Mouse (Mus musculus) embryonic facial prominence, embryonic 12.5 days (tissue): Measurements from ENCODE around the gene Cnih3. TPM values are rescaled to one million over a fixed set of nuclear protein-coding genes. Genes with fewer than 3 reads are reported as not detected.

ENCODE experiments used
- ATAC-seq: fragments of 200-750 bp; cut with Nextera tagmentation; 2 replicates; pipeline ENCODE4 v1.8.0; 2017; ENCODE audit not compliant: insufficient number of reproducible peaks, insufficient read depth, low FRiP score, low TSS enrichment
- H3K27ac ChIP-seq: fragments of 300-500 bp; sonication (generic); 2 replicates; pipeline ENCODE4 v1.5.1; 2016; ENCODE audit warnings: mild to moderate bottlenecking
- H3K27me3 ChIP-seq: fragments of 300-500 bp; sonication (generic); 2 replicates; pipeline ENCODE4 v1.6.1; 2016; ENCODE audit warnings: mild to moderate bottlenecking, moderate library complexity
- H3K36me3 ChIP-seq: fragments of 300-500 bp; sonication (generic); 2 replicates; pipeline ENCODE4 v1.6.1; 2016; ENCODE audit warnings: mild to moderate bottlenecking
- H3K4me1 ChIP-seq: fragments of 300-500 bp; sonication (generic); 2 replicates; pipeline ENCODE4 v1.6.1; 2016
- H3K4me2 ChIP-seq: fragments of 300-500 bp; sonication (generic); replicated peaks from 2 replicates; pipeline ENCODE4 v1.6.1; 2016; ENCODE audit warnings: mild to moderate bottlenecking, moderate library complexity
- H3K4me3 ChIP-seq: fragments of 300-500 bp; sonication (generic); 2 replicates; pipeline ENCODE4 v1.5.1; 2016; ENCODE audit warnings: mild to moderate bottlenecking
- H3K9ac ChIP-seq: fragments of 300-500 bp; sonication (generic); 2 replicates; pipeline ENCODE4 v1.6.1; 2016; ENCODE audit warnings: mild to moderate bottlenecking, moderate library complexity
- H3K9me3 ChIP-seq: fragments of 300-500 bp; sonication (generic); 2 replicates; pipeline ENCODE4 v1.6.1; 2016; ENCODE audit warnings: mild to moderate bottlenecking, moderate library complexity
- WGBS: fragments of 180-500 bp; shearing (Covaris S2); methylation state at CpG from one replicate; pipeline ENCODE4 v1.1.7; 2016; 5-methylcytosine and 5-hydroxymethylcytosine counted together
- polyA plus RNA-seq: library from polyadenylated mRNA; unstranded; fragments of >200 nt; fragmentation: Nextera tagmentation; extraction: Ambion mirVana; gene quantifications from 2 replicates; pipeline ENCODE4 v1.2.1, GENCODE M21; 2016

Cnih3 gene
- polyA plus RNA-seq, 1 experiment from 2014 or later = 0.54 TPM

DNA sequence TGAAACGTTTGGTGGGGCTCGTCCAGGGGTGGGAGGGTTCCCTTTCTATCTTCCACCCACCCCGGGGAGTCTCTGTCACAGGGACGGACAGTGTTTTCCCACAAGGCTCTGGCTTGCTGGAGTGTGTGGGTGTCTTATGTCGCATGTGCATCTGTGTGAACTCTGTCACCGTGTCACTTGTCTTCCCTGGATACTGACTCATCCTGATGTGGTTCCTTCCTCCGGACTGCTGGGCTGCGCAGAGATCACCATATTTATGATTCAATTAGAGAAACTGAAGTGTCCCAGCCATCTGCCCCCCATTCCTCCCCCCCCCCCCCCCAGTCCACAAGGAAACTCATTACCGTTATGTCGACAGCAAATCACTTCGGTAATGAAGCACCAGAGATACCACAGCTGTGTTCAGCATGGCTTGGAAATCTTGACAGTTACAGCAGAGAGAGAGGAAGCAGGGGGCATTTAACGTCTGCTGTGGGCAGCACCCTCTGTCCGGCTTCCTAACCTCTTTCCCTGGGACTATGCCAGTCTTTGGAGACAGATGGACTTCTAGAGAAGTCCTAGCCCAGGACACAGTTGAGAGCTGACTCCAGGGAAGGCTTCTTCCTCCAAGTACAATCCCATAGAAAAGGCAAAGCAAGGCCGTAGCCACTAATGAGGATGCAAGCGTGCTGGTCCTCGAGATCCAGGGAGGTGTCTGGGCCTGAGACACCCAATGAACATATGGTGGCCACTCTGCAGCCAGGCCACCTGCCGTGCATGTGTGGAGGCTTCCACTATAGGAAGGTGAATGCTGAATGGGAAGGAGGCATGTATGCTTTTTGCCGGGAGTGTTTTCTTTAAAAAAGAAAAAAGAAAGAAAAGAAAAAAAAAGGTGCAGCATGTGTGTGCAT is 55.9 kb downstream of the Cnih3 start:
- no peaks in the 10 kb centered on the region for H3K9me3 ChIP-seq
- WGBS = 75% methylated on average over 18 of the region's 18 CpGs
- no peak for ATAC-seq
- H3K9ac ChIP-seq = no peak overlapping the region
- no peak overlapping the region for H3K4me3 ChIP-seq
- H3K4me2 ChIP-seq = no peak overlapping the region
- no peaks in the 10 kb centered on the region for H3K4me1 ChIP-seq
- no peaks in the 10 kb centered on the region for H3K27me3 ChIP-seq
- H3K27ac ChIP-seq = no peak overlapping the region
- no peaks in the 10 kb centered on the region for H3K36me3 ChIP-seq

DNA sequence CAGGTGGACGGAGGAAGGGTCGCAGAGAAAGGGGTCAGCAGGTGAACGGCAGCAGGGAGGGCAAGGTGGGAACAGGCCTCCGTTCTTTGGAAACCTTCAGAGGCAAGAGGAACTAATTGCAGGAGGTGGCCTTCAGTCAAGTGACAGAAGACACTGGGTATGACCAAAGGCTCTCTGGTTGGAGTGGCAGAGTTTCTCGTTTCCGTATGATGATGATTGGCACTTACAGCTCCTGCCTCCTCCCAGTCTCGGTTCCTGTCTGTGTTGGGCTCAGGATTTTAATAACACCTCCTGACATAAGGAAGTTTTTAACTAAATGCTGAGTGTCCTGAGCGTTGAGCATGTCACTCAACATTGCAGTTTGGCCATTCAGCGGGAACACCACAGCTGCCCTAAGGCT is 57.3 kb downstream of the Cnih3 start:
- H3K4me3 ChIP-seq = no peak overlapping the region
- H3K27me3 ChIP-seq = no peaks in the 10 kb centered on the region
- H3K9me3 ChIP-seq = no peaks in the 10 kb centered on the region
- H3K36me3 ChIP-seq = no peaks in the 10 kb centered on the region
- H3K4me1 ChIP-seq = no peaks in the 10 kb centered on the region
- no peak overlapping the region for H3K27ac ChIP-seq
- H3K4me2 ChIP-seq = no peak overlapping the region
- no peak overlapping the region for H3K9ac ChIP-seq
- ATAC-seq = no peak
- WGBS = 68% methylated on average over 9 of the region's 9 CpGs

DNA sequence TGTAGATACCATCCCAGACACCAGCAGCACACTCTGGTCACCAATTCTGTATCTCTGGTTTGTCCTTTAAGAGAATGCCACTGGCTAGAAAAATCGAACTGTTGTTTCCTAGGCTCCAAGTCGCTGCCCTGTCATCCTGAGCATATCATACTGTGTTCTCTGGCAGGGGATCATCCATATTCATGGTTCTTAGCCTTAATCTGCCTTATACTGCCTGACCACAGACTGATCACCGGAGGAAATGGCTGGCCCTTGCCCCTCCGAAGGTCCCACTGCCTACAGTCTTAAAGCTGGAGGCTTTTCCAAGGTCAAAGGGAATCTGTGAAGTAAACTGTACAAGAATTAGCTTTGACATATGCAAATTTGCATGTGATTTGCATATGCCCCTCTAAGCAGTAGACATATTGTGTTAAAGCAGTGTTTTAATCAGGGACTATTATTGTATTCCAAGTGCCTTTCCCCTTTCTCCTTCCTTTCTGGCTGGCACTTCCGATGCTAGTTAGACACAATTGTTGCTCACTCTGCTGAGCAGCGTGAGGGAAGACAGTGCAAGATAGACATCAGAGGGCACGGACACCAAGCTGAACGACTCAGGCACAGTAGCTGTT is 58.3 kb downstream of the Cnih3 start:
- H3K4me1 ChIP-seq = no peaks in the 10 kb centered on the region
- H3K9me3 ChIP-seq = no peaks in the 10 kb centered on the region
- 67% methylated on average over 8 of the region's 8 CpGs for WGBS
- H3K36me3 ChIP-seq = no peaks in the 10 kb centered on the region
- no peak overlapping the region for H3K9ac ChIP-seq
- H3K27ac ChIP-seq = no peak overlapping the region
- ATAC-seq = no peak
- H3K4me3 ChIP-seq = no peak overlapping the region
- H3K27me3 ChIP-seq = no peaks in the 10 kb centered on the region
- H3K4me2 ChIP-seq = no peak overlapping the region

DNA sequence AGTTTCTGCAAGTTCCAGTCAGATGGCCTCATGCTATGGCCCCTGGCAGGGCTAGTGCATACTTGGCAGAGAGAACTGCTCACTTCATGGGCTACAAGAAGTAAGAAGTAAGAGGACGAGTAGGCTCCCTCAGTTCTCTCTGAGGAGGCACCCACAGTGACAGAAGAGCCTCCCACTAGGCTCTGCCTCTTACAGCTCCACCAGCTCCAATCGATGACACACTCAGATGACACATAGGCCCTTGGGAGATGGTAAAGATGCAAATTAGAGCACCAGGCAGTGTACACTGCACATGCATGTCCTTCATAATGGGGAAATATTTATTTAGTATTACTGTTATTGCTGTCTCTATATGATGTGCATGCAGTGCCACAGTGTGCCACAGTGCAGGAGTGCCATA is 62.6 kb downstream of the Cnih3 start:
- H3K27me3 ChIP-seq = no peaks in the 10 kb centered on the region
- WGBS = 74% methylated on average over 2 of the region's 2 CpGs
- H3K4me3 ChIP-seq = no peak overlapping the region
- H3K27ac ChIP-seq = no peak overlapping the region
- H3K36me3 ChIP-seq = no peaks in the 10 kb centered on the region
- ATAC-seq = no peak
- no peaks in the 10 kb centered on the region for H3K4me1 ChIP-seq
- H3K4me2 ChIP-seq = no peak overlapping the region
- H3K9ac ChIP-seq = no peak overlapping the region
- no peaks in the 10 kb centered on the region for H3K9me3 ChIP-seq

DNA sequence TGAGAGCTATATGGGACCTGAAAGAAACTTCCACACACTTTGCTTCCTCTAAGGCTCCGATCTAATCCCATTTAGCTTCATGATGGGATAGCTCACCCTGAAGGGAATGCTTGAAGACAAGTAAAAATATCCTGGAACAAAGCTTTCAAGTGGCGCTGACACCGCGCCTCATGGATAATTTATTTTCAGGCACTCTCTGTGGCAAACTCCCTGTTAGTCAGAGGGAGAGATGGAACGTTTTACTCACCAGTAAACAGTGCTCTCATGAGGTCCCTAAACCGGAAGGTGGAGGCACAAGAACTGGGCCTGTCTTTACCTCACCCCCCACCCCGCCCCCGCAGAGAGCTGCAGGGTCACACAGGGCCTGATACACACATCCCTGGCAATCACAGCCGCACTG is 64.4 kb downstream of the Cnih3 start:
- Histone ChIP-seq H3K27me3 (no peaks in the 10 kb centered on the region), H3K4me1 (no peaks in the 10 kb centered on the region), H3K9me3 (no peaks in the 10 kb centered on the region), H3K4me2 (no peak overlapping the region), H3K9ac (no peak overlapping the region), H3K4me3 (no peak overlapping the region), H3K27ac (no peak overlapping the region), H3K36me3 (no peaks in the 10 kb centered on the region)
- 84% methylated on average over 9 of the region's 9 CpGs for WGBS
- no peak for ATAC-seq

DNA sequence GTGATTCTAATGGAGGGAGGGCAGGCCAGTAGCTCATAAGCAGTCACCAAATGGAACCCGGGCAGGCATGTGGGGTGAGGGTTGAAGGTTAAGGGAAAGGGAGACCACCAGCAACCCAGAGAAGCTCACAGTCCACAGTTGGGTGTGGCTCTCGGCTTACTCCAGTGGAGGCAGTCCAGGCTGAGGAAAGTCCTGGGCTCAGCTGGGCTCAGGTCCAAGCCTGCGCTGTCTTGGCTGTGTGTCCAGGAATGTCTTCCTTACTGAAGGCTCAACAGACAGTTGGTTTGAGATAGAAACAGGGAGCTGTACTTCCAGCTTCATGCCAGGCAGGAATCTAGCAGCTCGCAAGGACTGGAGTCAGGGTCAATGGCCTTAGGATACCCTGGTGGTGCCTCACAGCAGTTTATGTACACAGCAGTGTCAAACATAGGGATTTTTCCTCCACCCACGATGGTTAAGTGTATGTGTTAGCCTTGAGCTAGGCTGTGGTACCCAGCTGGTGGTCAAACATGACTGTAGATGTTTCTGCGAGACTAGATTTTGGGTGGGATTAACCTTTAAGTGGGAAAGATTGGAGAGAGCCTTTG is 65.6 kb downstream of the Cnih3 start:
- Histone ChIP-seq H3K9ac (no peak overlapping the region), H3K4me2 (no peak overlapping the region), H3K4me3 (no peak overlapping the region), H3K27me3 (no peaks in the 10 kb centered on the region), H3K4me1 (no peaks in the 10 kb centered on the region), H3K36me3 (no peaks in the 10 kb centered on the region), H3K9me3 (no peaks in the 10 kb centered on the region), H3K27ac (no peak overlapping the region)
- ATAC-seq = no peak
- 75% methylated on average over 6 of the region's 6 CpGs for WGBS

DNA sequence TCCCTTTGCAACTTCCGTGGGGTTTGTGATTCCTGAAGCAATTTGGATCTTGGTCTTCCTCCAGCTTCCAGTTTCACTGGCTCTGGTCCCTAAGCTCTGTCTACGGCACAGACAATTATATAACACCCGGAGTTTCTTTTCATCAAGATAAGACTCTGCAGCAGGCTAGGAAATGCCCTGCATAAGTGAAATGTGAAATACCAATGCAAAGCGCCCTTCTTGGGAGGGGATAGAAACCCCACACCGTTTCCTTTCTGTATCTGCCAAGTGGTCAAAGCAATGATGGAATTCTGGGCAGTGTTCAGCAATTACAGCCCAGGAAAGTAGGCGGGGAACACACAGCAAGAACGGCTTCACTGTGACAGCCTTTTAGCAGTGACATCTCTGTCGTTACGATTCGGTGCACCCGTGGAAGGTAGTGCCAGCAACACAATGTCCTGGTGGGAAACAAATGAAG is 67.7 kb downstream of the Cnih3 start:
- Histone ChIP-seq H3K27ac (no peak overlapping the region), H3K4me2 (no peak overlapping the region), H3K4me3 (no peak overlapping the region), H3K9me3 (no peaks in the 10 kb centered on the region), H3K4me1 (no peaks in the 10 kb centered on the region), H3K36me3 (no peaks in the 10 kb centered on the region), H3K27me3 (no peaks in the 10 kb centered on the region), H3K9ac (no peak overlapping the region)
- WGBS = 40% methylated on average over 11 of the region's 11 CpGs
- ATAC-seq = no peak

DNA sequence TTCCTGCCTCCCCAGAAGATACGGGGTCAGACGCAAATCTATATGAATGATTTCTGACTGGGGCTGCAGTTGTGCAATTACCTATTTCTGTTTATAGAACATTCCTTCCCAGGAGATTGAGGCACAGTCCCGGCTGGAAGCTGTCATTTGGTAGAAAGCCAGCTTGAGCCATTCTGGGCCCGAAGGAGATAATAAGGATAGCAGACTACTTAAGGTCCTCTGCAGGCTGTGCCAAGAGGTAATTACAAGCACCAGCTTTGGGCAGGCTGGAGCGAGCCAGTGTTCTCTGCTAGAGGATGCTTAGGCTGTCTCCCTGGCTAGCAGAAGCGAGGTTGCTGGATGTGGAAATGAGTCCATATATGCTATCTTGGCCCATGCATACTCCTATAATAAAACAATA is 70.4 kb downstream of the Cnih3 start:
- Histone ChIP-seq H3K4me1 (no peaks in the 10 kb centered on the region), H3K27me3 (no peaks in the 10 kb centered on the region), H3K36me3 (no peaks in the 10 kb centered on the region), H3K4me3 (no peak overlapping the region), H3K9me3 (no peaks in the 10 kb centered on the region), H3K27ac (no peak overlapping the region), H3K4me2 (no peak overlapping the region), H3K9ac (no peak overlapping the region)
- ATAC-seq = no peak
- WGBS = 66% methylated on average over 6 of the region's 6 CpGs

DNA sequence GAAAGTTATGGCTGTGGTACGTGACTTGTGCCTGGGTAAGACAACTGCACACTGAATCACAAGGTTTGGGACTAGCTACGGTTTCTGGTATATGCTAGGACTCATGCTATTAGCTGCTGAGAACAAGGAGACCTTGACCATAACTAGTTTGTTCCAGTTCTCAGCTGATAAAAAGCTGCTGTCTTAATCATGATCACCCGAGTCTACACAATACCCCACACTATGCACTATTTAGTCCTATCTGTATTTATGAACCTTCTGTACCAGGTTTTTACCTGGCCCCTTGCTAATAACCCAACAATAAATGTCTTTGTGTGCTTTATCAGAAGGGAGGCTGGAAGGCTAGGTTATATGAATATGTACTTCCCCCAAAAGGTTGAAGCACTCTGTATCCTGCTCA is 72.5 kb downstream of the Cnih3 start:
- Histone ChIP-seq H3K36me3 (no peaks in the 10 kb centered on the region), H3K27me3 (no peaks in the 10 kb centered on the region), H3K9ac (no peak overlapping the region), H3K4me1 (no peaks in the 10 kb centered on the region), H3K4me3 (no peak overlapping the region), H3K9me3 (no peaks in the 10 kb centered on the region), H3K27ac (no peak overlapping the region), H3K4me2 (no peak overlapping the region)
- no peak for ATAC-seq
- 86% methylated on average over 3 of the region's 3 CpGs for WGBS

DNA sequence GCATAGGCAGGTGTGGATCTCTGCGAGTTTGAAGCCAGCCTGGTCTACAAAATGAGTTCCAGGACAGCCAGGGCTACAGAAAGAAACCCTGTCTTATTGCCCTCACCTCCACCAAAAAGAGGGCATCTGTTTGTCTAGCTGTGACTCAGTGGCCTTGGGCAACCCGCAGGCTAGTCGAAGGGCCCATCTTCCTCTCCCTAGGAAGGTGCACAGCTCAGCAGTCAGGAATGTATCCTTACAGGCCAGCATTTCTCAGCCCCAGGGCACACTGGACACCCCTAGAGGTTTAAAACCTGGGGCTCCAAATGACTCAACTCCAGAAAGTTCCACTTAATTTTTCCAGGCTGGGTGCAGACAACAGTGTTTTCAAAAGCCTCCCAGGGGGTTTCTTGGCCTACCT is 73.0 kb downstream of the Cnih3 start:
- WGBS = 77% methylated on average over 3 of the region's 3 CpGs
- no peak for ATAC-seq
- no peak overlapping the region for H3K4me3 ChIP-seq

DNA sequence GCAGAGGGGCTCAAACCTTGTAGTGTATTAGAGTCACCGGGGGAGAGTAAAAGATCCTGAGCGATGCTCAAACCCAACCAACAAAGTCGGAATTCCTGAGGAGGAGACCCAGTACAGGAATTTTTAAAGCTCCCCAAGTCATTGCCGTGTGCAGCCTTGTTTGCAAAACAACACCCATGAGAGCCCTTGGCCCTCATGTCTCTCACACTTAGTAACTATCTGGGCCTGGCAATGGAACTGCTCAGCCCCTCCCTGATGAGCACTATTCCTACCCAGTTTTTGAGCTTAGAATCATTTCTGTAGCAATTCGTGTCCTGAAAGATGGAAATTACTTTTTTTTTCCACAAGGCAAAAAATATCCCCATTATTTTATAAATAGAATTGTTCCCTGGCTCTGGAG is 74.0 kb downstream of the Cnih3 start:
- 79% methylated on average over 5 of the region's 5 CpGs for WGBS
- Histone ChIP-seq H3K9me3 (no peaks in the 10 kb centered on the region), H3K4me3 (no peak overlapping the region), H3K27me3 (no peaks in the 10 kb centered on the region), H3K27ac (no peak overlapping the region), H3K4me2 (no peak overlapping the region), H3K4me1 (no peaks in the 10 kb centered on the region), H3K9ac (no peak overlapping the region), H3K36me3 (no peaks in the 10 kb centered on the region)
- no peak for ATAC-seq

More for the DNA sequence above, 73.0 kb downstream of the Cnih3 start:
- Histone ChIP-seq H3K36me3 (no peaks in the 10 kb centered on the region), H3K9me3 (no peaks in the 10 kb centered on the region), H3K27ac (no peak overlapping the region), H3K9ac (no peak overlapping the region), H3K27me3 (no peaks in the 10 kb centered on the region), H3K4me1 (no peaks in the 10 kb centered on the region), H3K4me2 (no peak overlapping the region)

DNA sequence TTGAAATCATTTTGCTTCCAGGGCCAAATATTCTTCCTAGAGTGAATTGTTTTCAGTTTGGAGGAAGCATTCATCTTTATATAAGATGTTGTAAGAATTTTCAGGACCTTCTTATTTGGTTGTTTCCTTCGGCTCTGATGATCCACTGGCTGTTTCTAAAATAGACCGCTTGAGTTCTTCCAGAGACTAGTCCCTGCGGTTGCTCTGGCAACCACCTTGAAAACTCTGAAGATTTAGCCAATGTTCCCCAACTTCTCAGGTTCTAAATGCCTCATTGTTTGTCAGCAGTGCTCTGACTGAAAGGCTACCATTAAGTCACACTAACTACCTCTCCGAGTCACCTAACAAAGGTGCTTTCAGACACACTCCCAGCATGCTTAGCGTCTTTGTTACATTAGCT is 80.8 kb downstream of the Cnih3 start:
- H3K9me3 ChIP-seq = no peaks in the 10 kb centered on the region
- 83% methylated on average over 5 of the region's 5 CpGs for WGBS
- H3K4me1 ChIP-seq = no peaks in the 10 kb centered on the region
- H3K36me3 ChIP-seq = no peaks in the 10 kb centered on the region
- no peak overlapping the region for H3K4me3 ChIP-seq
- H3K27me3 ChIP-seq = no peaks in the 10 kb centered on the region
- no peak overlapping the region for H3K4me2 ChIP-seq
- no peak overlapping the region for H3K9ac ChIP-seq
- H3K27ac ChIP-seq = no peak overlapping the region
- ATAC-seq = no peak
